Mouse (Mus musculus) CH12.LX (cell line): Measurements from ENCODE around the gene Emc7. TPM values are rescaled to one million over a fixed set of nuclear protein-coding genes. Genes with fewer than 3 reads are reported as not detected.

Experiments
- DNase-seq: peaks from one replicate; pipeline ENCODE4 v3.0.0-alpha.2; 2013; ENCODE audit errors: extremely low read depth
- H3K27ac ChIP-seq: 2 replicates; pipeline ENCODE4 v1.5.1; 2012; ENCODE audit warnings: low read depth, mild to moderate bottlenecking, control low read depth, moderate library complexity; ENCODE audit not compliant: insufficient read depth
- H3K27me3 ChIP-seq: replicated peaks from 2 replicates; pipeline ENCODE3; 2012; ENCODE audit warnings: inconsistent platforms
- H3K36me3 ChIP-seq, 2 experiments: replicated peaks in 1 of 2; 2 replicates each; pipeline versions ENCODE3 to v1.6.1; 2012; ENCODE audit warnings: inconsistent platforms in 1 of 2, low read length in 1 of 2, mild to moderate bottlenecking in 1 of 2, mixed read lengths in 1 of 2, moderate library complexity in 1 of 2; ENCODE audit not compliant: control insufficient read depth in 1 of 2, insufficient read depth in 1 of 2
- H3K4me1 ChIP-seq, 2 experiments: 2 replicates each; pipeline ENCODE4 v1.6.1; 2012; ENCODE audit warnings: inconsistent platforms in 1 of 2, moderate library complexity in 1 of 2; ENCODE audit not compliant: insufficient read depth in 2 of 2, control insufficient read depth in 1 of 2
- H3K4me2 ChIP-seq: 2 replicates; pipeline ENCODE4 v1.6.1; 2012; ENCODE audit warnings: low read depth, mild to moderate bottlenecking, control low read depth; ENCODE audit not compliant: poor library complexity, insufficient read depth, severe bottlenecking
- H3K4me3 ChIP-seq, 3 experiments: fragments of 150-350 bp in 1 of 3; sonication (generic) in 1 of 3; replicated peaks in 1 of 3; 2 replicates each; pipeline versions ENCODE3 to v1.5.1; 2011 to 2012; ENCODE audit warnings: low read depth in 2 of 3, low read length in 2 of 3, mild to moderate bottlenecking in 2 of 3, moderate library complexity in 2 of 3, control low read depth in 1 of 3, improper control_type of control experiment in 1 of 3, inconsistent platforms in 1 of 3, mixed read lengths in 1 of 3; ENCODE audit not compliant: poor library complexity in 1 of 3
- H3K79me2 ChIP-seq: replicated peaks from 2 replicates; pipeline ENCODE4 v1.6.1; 2012; ENCODE audit warnings: mild to moderate bottlenecking, moderate library complexity; ENCODE audit not compliant: control insufficient read depth, poor library complexity, insufficient read depth, severe bottlenecking; ENCODE audit errors: extremely low read depth
- H3K9ac ChIP-seq: 2 replicates; pipeline ENCODE4 v1.6.1; 2012; ENCODE audit warnings: low read depth, mild to moderate bottlenecking, control low read depth, moderate library complexity; ENCODE audit not compliant: insufficient read depth
- H3K9me3 ChIP-seq: replicated peaks from 2 replicates; pipeline ENCODE3; 2012; ENCODE audit warnings: low read length, inconsistent platforms, mixed read lengths
- BHLHE40 ChIP-seq: IDR thresholded peaks from 2 replicates; pipeline ENCODE4 v1.6.1; 2011; ENCODE audit warnings: mild to moderate bottlenecking, low read depth, low read length, improper control_type of control experiment
- CHD1 ChIP-seq: IDR thresholded peaks from 2 replicates; pipeline ENCODE4 v1.6.1; 2012; ENCODE audit warnings: low read depth, low read length, improper control_type of control experiment, inconsistent platforms
- CTCF ChIP-seq, 2 experiments: IDR thresholded peaks in 1 of 2; conservative IDR thresholded peaks in 1 of 2; 2 replicates each; pipeline ENCODE4 v1.5.1; 2011 to 2012; ENCODE audit warnings: low read depth in 2 of 2, low read length in 2 of 2, improper control_type of control experiment in 1 of 2, inconsistent platforms in 1 of 2, mild to moderate bottlenecking in 1 of 2, moderate library complexity in 1 of 2
- ELF1 ChIP-seq: IDR thresholded peaks from 2 replicates; pipeline ENCODE4 v1.6.1; 2014; ENCODE audit warnings: low read depth, mild to moderate bottlenecking, inconsistent platforms, low read length, improper control_type of control experiment
- ETS1 ChIP-seq: conservative IDR thresholded peaks from 2 replicates; pipeline ENCODE4 v1.6.1; 2012; ENCODE audit warnings: low read depth, mild to moderate bottlenecking, inconsistent platforms, low read length, improper control_type of control experiment, moderate library complexity
- HCFC1 ChIP-seq: IDR thresholded peaks from 2 replicates; pipeline ENCODE4 v1.6.1; 2012; ENCODE audit warnings: low read depth, mild to moderate bottlenecking, inconsistent platforms, low read length, improper control_type of control experiment
- IRF4 ChIP-seq: IDR thresholded peaks from 2 replicates; pipeline ENCODE4 v1.6.1; 2014; ENCODE audit warnings: low read depth, mild to moderate bottlenecking, inconsistent platforms, low read length, improper control_type of control experiment
- JUN ChIP-seq: IDR thresholded peaks from 2 replicates; pipeline ENCODE4 v1.6.1; 2011; ENCODE audit warnings: low read depth, mild to moderate bottlenecking, low read length, improper control_type of control experiment, moderate library complexity; ENCODE audit not compliant: insufficient read depth
- KAT2A ChIP-seq: IDR thresholded peaks from 2 replicates; pipeline ENCODE4 v1.6.1; 2012; ENCODE audit warnings: low read length, improper control_type of control experiment, inconsistent platforms; ENCODE audit not compliant: insufficient replicate concordance
- MAFK ChIP-seq: IDR thresholded peaks from 2 replicates; pipeline ENCODE4 v1.6.1; 2011; ENCODE audit warnings: low read length, improper control_type of control experiment; ENCODE audit not compliant: insufficient replicate concordance
- MAX ChIP-seq: IDR thresholded peaks from 2 replicates; pipeline ENCODE4 v1.6.1; 2011; ENCODE audit warnings: low read length, improper control_type of control experiment
- MAZ ChIP-seq: IDR thresholded peaks from 2 replicates; pipeline ENCODE4 v1.6.1; 2012; ENCODE audit warnings: low read depth, mild to moderate bottlenecking, inconsistent platforms, low read length, improper control_type of control experiment, moderate library complexity
- MEF2A ChIP-seq: IDR thresholded peaks from 2 replicates; pipeline ENCODE4 v1.6.1; 2014; ENCODE audit warnings: low read depth, mild to moderate bottlenecking, inconsistent platforms, low read length, improper control_type of control experiment, borderline replicate concordance
- NELFE ChIP-seq: IDR thresholded peaks from 2 replicates; pipeline ENCODE4 v1.6.1; 2011; ENCODE audit warnings: low read depth, low read length, improper control_type of control experiment
- PAX5 ChIP-seq: IDR thresholded peaks from 2 replicates; pipeline ENCODE4 v1.6.1; 2012; ENCODE audit warnings: low read length, inconsistent platforms, mixed read lengths
- POLR2A ChIP-seq: IDR thresholded peaks from 2 replicates; pipeline ENCODE4 v1.6.1; 2011; ENCODE audit warnings: low read depth, mild to moderate bottlenecking, improper control_type of control experiment, low read length
- POLR2AphosphoS2 ChIP-seq: IDR thresholded peaks from 2 replicates; pipeline ENCODE4 v1.6.1; 2011; ENCODE audit warnings: low read depth, low read length, improper control_type of control experiment
- RCOR1 ChIP-seq: conservative IDR thresholded peaks from 2 replicates; pipeline ENCODE4 v1.6.1; 2012; ENCODE audit warnings: low read depth, mild to moderate bottlenecking, inconsistent platforms, low read length, improper control_type of control experiment
- SIN3A ChIP-seq: IDR thresholded peaks from 2 replicates; pipeline ENCODE4 v1.6.1; 2012; ENCODE audit warnings: low read length, improper control_type of control experiment, inconsistent platforms
- SMC3 ChIP-seq: IDR thresholded peaks from 2 replicates; pipeline ENCODE4 v1.6.1; 2011; ENCODE audit warnings: low read depth, low read length, improper control_type of control experiment
- TCF12 ChIP-seq: IDR thresholded peaks from 2 replicates; pipeline ENCODE4 v1.6.1; 2014; ENCODE audit warnings: low read depth, mild to moderate bottlenecking, inconsistent platforms, low read length, improper control_type of control experiment
- UBTF ChIP-seq: IDR thresholded peaks from 2 replicates; pipeline ENCODE4 v1.6.1; 2012; ENCODE audit warnings: low read depth, mild to moderate bottlenecking, inconsistent platforms, low read length, improper control_type of control experiment, moderate library complexity
- USF1 ChIP-seq: IDR thresholded peaks from 2 replicates; pipeline ENCODE4 v1.6.1; 2014; ENCODE audit warnings: low read depth, mild to moderate bottlenecking, inconsistent platforms, low read length, improper control_type of control experiment
- ZKSCAN1 ChIP-seq: IDR thresholded peaks from 2 replicates; pipeline ENCODE4 v1.6.1; 2012; ENCODE audit warnings: low read depth, inconsistent platforms, low read length, improper control_type of control experiment, borderline replicate concordance
- dilution Hi-C: fragments of 300-500 bp; cut with MboI; formaldehyde crosslinking; loops from 2 replicates; pipeline ENCODE4 v1.14.3; 2020; ENCODE audit warnings: low sequenced_read_pairs; ENCODE audit not compliant: extremely low pct_unique_long_range_greater_than_20kb, extremely low pct_ligation_motif_present
- in situ Hi-C: fragments of 300-500 bp; cut with MboI; formaldehyde crosslinking; loops from 3 replicates; pipeline ENCODE4 v1.14.3; 2019; ENCODE audit warnings: low sequenced_read_pairs, low pct_ligation_motif_present, low pct_unique_long_range_greater_than_20kb, mixed read lengths
- polyA plus RNA-seq: library from polyadenylated mRNA; unstranded; fragments of >175 nt; gene quantifications from 2 replicates; pipeline ENCODE4 v1.2.1, GENCODE M21; 2012; ENCODE audit warnings: low read depth; ENCODE audit not compliant: insufficient read length
- total RNA-seq, 2 experiments: library from RNA; depleted of rRNA; stranded (reverse); fragments of 300-350 nt in 1 of 2; fragments of >200 nt in 1 of 2; gene quantifications; 2 replicates each; pipeline ENCODE4 v1.2.3; 2012 to 2014

Emc7 gene
- total and polyA plus RNA-seq, 3 experiments: 16.5 to 26.6 (median 25.6) TPM

DNA sequence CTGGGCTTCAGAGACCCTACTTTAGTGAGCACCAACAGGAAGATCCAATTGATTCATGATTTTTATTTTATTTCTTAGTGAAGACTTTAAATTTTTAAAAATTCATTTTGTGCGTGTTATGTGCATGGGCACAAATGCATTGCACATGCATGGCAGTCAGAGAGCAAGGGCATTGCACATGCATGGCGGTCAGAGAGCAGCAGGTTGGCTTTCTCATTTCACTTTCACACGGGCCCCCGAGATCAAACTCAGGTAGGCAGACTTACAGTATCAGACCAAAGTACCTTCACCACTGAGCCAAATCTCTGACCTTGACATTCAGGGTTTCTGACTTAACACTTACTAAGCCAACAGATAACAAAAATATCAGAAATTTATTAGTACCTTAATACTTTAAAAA, 25.1 kb upstream of the Emc7 start:
- in situ Hi-C loops: no loop called here
- Histone ChIP-seq H3K9ac (no peak overlapping the region), H3K27ac (no peak overlapping the region), H3K36me3 (no peaks in the 10 kb centered on the region), H3K79me2 (no peaks in the 10 kb centered on the region), H3K9me3 (no peaks in the 10 kb centered on the region), H3K4me2 (no peak overlapping the region; the same call in 1 of the 2 replicates), H3K4me3 (no peak overlapping the region), H3K27me3 (no peaks in the 10 kb centered on the region), H3K4me1 (peaks cover 0 to 14% of the 10 kb centered on the region in 2 experiments; a peak in 2 of 4 replicates)
- no peak for TF ChIP-seq JUN
- no peak for TF ChIP-seq USF1
- no peak for TF ChIP-seq MEF2A
- TF ChIP-seq MAZ: no peak
- no peak for TF ChIP-seq POLR2A
- TF ChIP-seq SIN3A: no peak
- no peak for TF ChIP-seq PAX5
- TF ChIP-seq RCOR1: no peak
- no peak for TF ChIP-seq BHLHE40
- TF ChIP-seq IRF4: no peak
- TF ChIP-seq CHD1: no peak
- no peak for TF ChIP-seq POLR2AphosphoS2
- no peak for TF ChIP-seq KAT2A
- dilution Hi-C loops: no loop called here
- DNase-seq: no peak

DNA sequence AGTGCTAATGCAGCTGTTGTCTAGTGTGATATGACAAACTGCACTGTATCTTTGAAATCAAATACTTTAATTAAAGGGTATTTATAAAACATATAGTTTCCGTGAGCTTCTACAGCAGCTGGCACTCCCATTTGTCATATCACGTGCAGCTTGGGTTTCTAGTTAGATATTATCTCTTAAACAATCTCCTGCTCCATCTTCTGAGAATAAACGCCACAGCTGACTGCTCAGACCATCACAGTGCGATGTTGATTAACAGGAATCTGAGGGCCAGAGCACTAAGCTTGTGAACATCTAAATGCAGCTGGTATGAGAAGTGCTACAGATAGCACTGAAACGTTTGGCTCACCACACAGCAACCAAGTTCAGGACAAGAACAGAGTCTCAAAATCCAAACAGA, 24.4 kb upstream of the Emc7 start:
- no peaks in the 10 kb centered on the region for H3K9me3 ChIP-seq
- H3K4me1 ChIP-seq: peaks cover 0 to 14% of the 10 kb centered on the region in 2 experiments; a peak in 2 of 4 replicates
- no peak overlapping the region for H3K4me2 ChIP-seq
- H3K79me2 ChIP-seq: no peaks in the 10 kb centered on the region
- no peak overlapping the region for H3K4me3 ChIP-seq
- DNase-seq: no peak
- in situ Hi-C loops: no loop called here
- no peak overlapping the region for H3K27ac ChIP-seq
- no peak overlapping the region for H3K9ac ChIP-seq
- H3K36me3 ChIP-seq: no peaks in the 10 kb centered on the region
- TF ChIP-seq ZKSCAN1: no peak
- no peak for TF ChIP-seq CTCF (conservative IDR thresholded peaks at IDR 0.05 in 1 of 2, IDR thresholded peaks at IDR 0.05 in 1 of 2; ENCODE audit: low read depth in 2 of 2, low read length in 2 of 2)
- TF ChIP-seq PAX5: no peak
- no peak for TF ChIP-seq NELFE
- no peak for TF ChIP-seq SMC3
- TF ChIP-seq MAX: no peak
- TF ChIP-seq ELF1: no peak
- TF ChIP-seq USF1: no peak
- TF ChIP-seq UBTF: no peak
- TF ChIP-seq MEF2A: no peak
- TF ChIP-seq HCFC1: no peak
- no peak for TF ChIP-seq RCOR1
- TF ChIP-seq JUN: no peak
- TF ChIP-seq MAFK: no peak
- TF ChIP-seq TCF12: no peak
- TF ChIP-seq SIN3A: no peak
- TF ChIP-seq POLR2A: no peak
- no peak for TF ChIP-seq IRF4
- no peak for TF ChIP-seq ETS1
- TF ChIP-seq, all 38 proteins: peak for 0
- H3K27me3 ChIP-seq: no peaks in the 10 kb centered on the region
- dilution Hi-C loops: no loop called here
